19 mouse cellular contexts compared by ENCODE assay signal in genomic region chr17:24674277-24674676, GRCm38 (mm10). TPM values are rescaled to one million over a fixed set of nuclear protein-coding genes. Genes with fewer than 3 reads are reported as not detected.
DNase-seq lines count a peak whose midpoint lies in the region; ATAC-seq lines count a peak whose summit lies in the region.
"Had no signal": no experiment of that assay in that cellular context is flagged by ENCODE, and none has a peak within 500 bp of the region (broad histone marks: within the 10 kb centered on the region; RNA-seq: fewer than 3 reads in every experiment).

No protein-coding gene starts in this region.

- no peak for DNase-seq in heart, postnatal 14 days
- no peak for DNase-seq in limb, embryonic 10.5 days (ENCODE audit: low spot score)
- DNase-seq in right cerebral cortex, adult 2 months (ENCODE audit: low spot score in 2 of 2), result peak; percentile 53
- DNase-seq in ovary, postnatal 10 days (ENCODE audit: low spot score), result no peak
- no peak for DNase-seq in midbrain, embryonic 10.5 days (ENCODE audit: low spot score)
- DNase-seq: cerebellum, adult 9-10 months; gastrocnemius, postnatal 36 days; kidney, adult 18-20 months; lung, postnatal 36 days; midbrain, embryonic 14.5 days had no signal

- 0 out of 2 replicates have a peak overlapping the region, but pooled peaks have one; percentile 0 for H3K9ac ChIP-seq in heart, embryonic 12.5 days
- peak overlapping the region; percentile 40; the same call in 1 of the 2 replicates for H3K9ac ChIP-seq in limb, embryonic 12.5 days (replicated peaks)
- no peak overlapping the region for H3K9ac ChIP-seq in embryonic facial prominence, embryonic 13.5 days
- H3K9ac ChIP-seq: hindbrain, embryonic 14.5 days; limb, embryonic 15.5 days had no signal

- intact Hi-C loops in heart, postnatal 14 days (cut with DNase I), result no loop called here

- peaks cover 49% of the 10 kb centered on the region for H3K4me1 ChIP-seq in heart, embryonic 12.5 days (replicated peaks)
- peaks cover 25% of the 10 kb centered on the region for H3K4me1 ChIP-seq in limb, embryonic 12.5 days (replicated peaks)
- peaks cover 53% of the 10 kb centered on the region for H3K4me1 ChIP-seq in limb, embryonic 10.5 days
- H3K4me1 ChIP-seq in embryonic facial prominence, embryonic 13.5 days, result peaks cover 29% of the 10 kb centered on the region
- peaks cover 25% of the 10 kb centered on the region for H3K4me1 ChIP-seq in midbrain, embryonic 10.5 days

- peaks cover 30% of the 10 kb centered on the region for H3K36me3 ChIP-seq in heart, embryonic 12.5 days
- peaks cover 33% of the 10 kb centered on the region for H3K36me3 ChIP-seq in limb, embryonic 12.5 days
- peaks cover 47% of the 10 kb centered on the region for H3K36me3 ChIP-seq in limb, embryonic 10.5 days
- peaks cover 33% of the 10 kb centered on the region for H3K36me3 ChIP-seq in embryonic facial prominence, embryonic 13.5 days
- H3K36me3 ChIP-seq in midbrain, embryonic 10.5 days, result peaks cover 32% of the 10 kb centered on the region

- no peak overlapping the region for H3K27ac ChIP-seq in heart, embryonic 12.5 days (ENCODE audit: poor library complexity, severe bottlenecking)
- no peak overlapping the region for H3K27ac ChIP-seq in limb, embryonic 12.5 days
- no peak overlapping the region for H3K27ac ChIP-seq in limb, embryonic 10.5 days
- 0 out of 2 replicates have a peak overlapping the region, but pooled peaks have one; percentile 8 for H3K27ac ChIP-seq in embryonic facial prominence, embryonic 13.5 days
- no peak overlapping the region for H3K27ac ChIP-seq in midbrain, embryonic 10.5 days (replicated peaks)
- H3K27ac ChIP-seq: forebrain, embryonic 10.5 days; hindbrain, embryonic 14.5 days; limb, embryonic 15.5 days had no signal

- no peak for ATAC-seq in heart, embryonic 12.5 days (ENCODE audit: insufficient number of reproducible peaks, low FRiP score)
- no peak for ATAC-seq in limb, embryonic 12.5 days (ENCODE audit: insufficient number of reproducible peaks, insufficient read depth, low FRiP score, low TSS enrichment, low read depth)
- ATAC-seq in embryonic facial prominence, embryonic 13.5 days (ENCODE audit: insufficient number of reproducible peaks, insufficient read depth, low FRiP score, low TSS enrichment, low read depth), result no peak
- ATAC-seq: CD4-positive, CD25-positive, alpha-beta regulatory T cell, adult 4 months had no signal

- no peak overlapping the region for H3K4me2 ChIP-seq in heart, embryonic 12.5 days
- H3K4me2 ChIP-seq in limb, embryonic 12.5 days, result no peak overlapping the region
- no peak overlapping the region for H3K4me2 ChIP-seq in embryonic facial prominence, embryonic 13.5 days
- H3K4me2 ChIP-seq: hindbrain, embryonic 14.5 days; limb, embryonic 15.5 days had no signal

- H3K27me3 ChIP-seq in heart, embryonic 12.5 days (replicated peaks), result no peaks in the 10 kb centered on the region
- H3K27me3 ChIP-seq in limb, embryonic 12.5 days, result no peaks in the 10 kb centered on the region
- no peaks in the 10 kb centered on the region for H3K27me3 ChIP-seq in limb, embryonic 10.5 days (ENCODE audit: low read depth, poor library complexity, severe bottlenecking)
- H3K27me3 ChIP-seq in embryonic facial prominence, embryonic 13.5 days, result no peaks in the 10 kb centered on the region
- H3K27me3 ChIP-seq in midbrain, embryonic 10.5 days (ENCODE audit: low read depth, poor library complexity, severe bottlenecking), result no peaks in the 10 kb centered on the region
- H3K27me3 ChIP-seq: limb, embryonic 15.5 days had no signal

- H3K9me3 ChIP-seq in heart, embryonic 12.5 days (replicated peaks), result no peaks in the 10 kb centered on the region
- H3K9me3 ChIP-seq in limb, embryonic 12.5 days, result no peaks in the 10 kb centered on the region
- no peaks in the 10 kb centered on the region for H3K9me3 ChIP-seq in limb, embryonic 10.5 days (replicated peaks)
- H3K9me3 ChIP-seq in embryonic facial prominence, embryonic 13.5 days, result no peaks in the 10 kb centered on the region
- no peaks in the 10 kb centered on the region for H3K9me3 ChIP-seq in midbrain, embryonic 10.5 days (replicated peaks)
- H3K9me3 ChIP-seq: forebrain, embryonic 10.5 days; limb, embryonic 15.5 days had no signal

- WGBS in heart, embryonic 12.5 days, result 60% methylated on average over 7 of the region's 7 CpGs
- 85% methylated on average over 7 of the region's 7 CpGs for WGBS in limb, embryonic 12.5 days
- WGBS in limb, embryonic 10.5 days, result 91% methylated on average over 7 of the region's 7 CpGs
- WGBS in embryonic facial prominence, embryonic 13.5 days, result 79% methylated on average over 7 of the region's 7 CpGs
- WGBS in midbrain, embryonic 10.5 days, result 92% methylated on average over 7 of the region's 7 CpGs

- H3K4me3 ChIP-seq in heart, embryonic 12.5 days, result no peak overlapping the region
- no peak overlapping the region for H3K4me3 ChIP-seq in limb, embryonic 12.5 days (replicated peaks)
- H3K4me3 ChIP-seq in limb, embryonic 10.5 days, result no peak overlapping the region
- H3K4me3 ChIP-seq in embryonic facial prominence, embryonic 13.5 days, result no peak overlapping the region
- H3K4me3 ChIP-seq in midbrain, embryonic 10.5 days, result no peak overlapping the region
- H3K4me3 ChIP-seq: forebrain, embryonic 10.5 days; limb, embryonic 15.5 days had no signal

RNA-seq across cellular contexts. Expression of gene Zfp598, which starts 4.8 kb away (rescaled TPM):
- polyA plus RNA-seq in heart, embryonic 12.5 days (2016; fragmentation: Nextera tagmentation; extraction: Ambion mirVana), result 20.1 and 21.2 TPM in 2 replicates
- 10 to 100 TPM; 20.2 to 21.6 TPM for total RNA-seq in heart, postnatal 14 days (2021)
- 24.5 and 28.4 TPM in 2 replicates for polyA plus RNA-seq in limb, embryonic 12.5 days (2016; fragmentation: Nextera tagmentation; extraction: Ambion mirVana)
- polyA plus RNA-seq in limb, embryonic 10.5 days (2016; fragmentation: Nextera tagmentation; extraction: Ambion mirVana), result 34.5 and 36.7 TPM in 2 replicates
- 21.4 and 22.1 TPM in 2 replicates for polyA plus RNA-seq in embryonic facial prominence, embryonic 13.5 days (2015; fragmentation: Nextera tagmentation; extraction: Ambion mirVana)
- 21.7 and 24.3 TPM in 2 replicates for polyA plus RNA-seq in midbrain, embryonic 10.5 days (2016; fragmentation: Nextera tagmentation; extraction: Ambion mirVana)

RNA-seq across cellular contexts. Expression of gene Syngr3, which starts 15.5 kb away (rescaled TPM):
- polyA plus RNA-seq in heart, embryonic 12.5 days (2016; fragmentation: Nextera tagmentation; extraction: Ambion mirVana), result 0.68 and 1.0 TPM in 2 replicates
- total RNA-seq in heart, postnatal 14 days (2021), result under 1 TPM in 1 of 2 experiments, not detected in 1; 0.12 TPM
- 7.5 and 8.2 TPM in 2 replicates for polyA plus RNA-seq in limb, embryonic 12.5 days (2016; fragmentation: Nextera tagmentation; extraction: Ambion mirVana)
- polyA plus RNA-seq in limb, embryonic 10.5 days (2016; fragmentation: Nextera tagmentation; extraction: Ambion mirVana), result 5.2 and 7.0 TPM in 2 replicates
- polyA plus RNA-seq in embryonic facial prominence, embryonic 13.5 days (2015; fragmentation: Nextera tagmentation; extraction: Ambion mirVana), result 4.6 and 4.9 TPM in 2 replicates
- 10.3 and 16.1 TPM in 2 replicates for polyA plus RNA-seq in midbrain, embryonic 10.5 days (2016; fragmentation: Nextera tagmentation; extraction: Ambion mirVana)
- total RNA-seq: gastrocnemius, postnatal 36 days; neutrophil, adult 5-6 weeks had no signal

RNA-seq across cellular contexts. Expression of gene Npw, which starts 16.0 kb away (rescaled TPM):
- polyA plus RNA-seq in heart, embryonic 12.5 days (2016; fragmentation: Nextera tagmentation; extraction: Ambion mirVana), result not detected in 2 replicates
- total RNA-seq in heart, postnatal 14 days (2021), result not detected
- polyA plus RNA-seq in limb, embryonic 12.5 days (2016; fragmentation: Nextera tagmentation; extraction: Ambion mirVana), result 0.49 and 1.3 TPM in 2 replicates
- 0.88 and 1.1 TPM in 2 replicates for polyA plus RNA-seq in limb, embryonic 10.5 days (2016; fragmentation: Nextera tagmentation; extraction: Ambion mirVana)
- 0.74 and 1.2 TPM in 2 replicates for polyA plus RNA-seq in embryonic facial prominence, embryonic 13.5 days (2015; fragmentation: Nextera tagmentation; extraction: Ambion mirVana)
- not detected in 2 replicates for polyA plus RNA-seq in midbrain, embryonic 10.5 days (2016; fragmentation: Nextera tagmentation; extraction: Ambion mirVana)
- total RNA-seq: gastrocnemius, postnatal 36 days; neutrophil, adult 5-6 weeks had no signal
- polyA plus RNA-seq: CD4-positive, CD25-positive, alpha-beta regulatory T cell, adult 4 months; forebrain, embryonic 10.5 days; large intestine, adult 2 months; limb, embryonic 15.5 days; midbrain, embryonic 14.5 days had no signal

RNA-seq across cellular contexts. Expression of gene Gfer, which starts 21.7 kb away (rescaled TPM):
- polyA plus RNA-seq in heart, embryonic 12.5 days (2016; fragmentation: Nextera tagmentation; extraction: Ambion mirVana), result 34.0 and 37.8 TPM in 2 replicates
- total RNA-seq in heart, postnatal 14 days (2021), result 10 to 100 TPM; 15.9 to 16.2 TPM
- 49.7 and 53.5 TPM in 2 replicates for polyA plus RNA-seq in limb, embryonic 12.5 days (2016; fragmentation: Nextera tagmentation; extraction: Ambion mirVana)
- polyA plus RNA-seq in limb, embryonic 10.5 days (2016; fragmentation: Nextera tagmentation; extraction: Ambion mirVana), result 52.9 and 61.2 TPM in 2 replicates
- polyA plus RNA-seq in embryonic facial prominence, embryonic 13.5 days (2015; fragmentation: Nextera tagmentation; extraction: Ambion mirVana), result 43.8 and 49.0 TPM in 2 replicates
- polyA plus RNA-seq in midbrain, embryonic 10.5 days (2016; fragmentation: Nextera tagmentation; extraction: Ambion mirVana), result 52.3 and 58.5 TPM in 2 replicates

RNA-seq across cellular contexts. Expression of gene Noxo1, which starts 21.8 kb away (rescaled TPM):
- polyA plus RNA-seq in heart, embryonic 12.5 days (2016; fragmentation: Nextera tagmentation; extraction: Ambion mirVana), result 1.3 and 1.8 TPM in 2 replicates
- 1 to 10 TPM in 1 of 2 experiments, under 1 TPM in 1; 0.96 to 1.0 TPM for total RNA-seq in heart, postnatal 14 days (2021)
- 1.7 and 1.8 TPM in 2 replicates for polyA plus RNA-seq in limb, embryonic 12.5 days (2016; fragmentation: Nextera tagmentation; extraction: Ambion mirVana)
- polyA plus RNA-seq in limb, embryonic 10.5 days (2016; fragmentation: Nextera tagmentation; extraction: Ambion mirVana), result 0.59 and 2.3 TPM in 2 replicates
- polyA plus RNA-seq in embryonic facial prominence, embryonic 13.5 days (2015; fragmentation: Nextera tagmentation; extraction: Ambion mirVana), result 2.6 and 3.5 TPM in 2 replicates
- 1.0 and 1.5 TPM in 2 replicates for polyA plus RNA-seq in midbrain, embryonic 10.5 days (2016; fragmentation: Nextera tagmentation; extraction: Ambion mirVana)

Comparison
In these comparisons a context has a peak if more than half of its experiments do, and no peak if none do; other contexts are left out.
1. DNase-seq: peak in right cerebral cortex, adult 2 months (2 of 2); none in heart, postnatal 14 days (0 of 2), limb, embryonic 10.5 days (single experiment), ovary, postnatal 10 days (single experiment) and midbrain, embryonic 10.5 days (single experiment).